Mouse (Mus musculus): ENCODE measurements around the gene Ptprd. TPM values are rescaled to one million over a fixed set of nuclear protein-coding genes. Genes with fewer than 3 reads are reported as not detected.
"Not testable (repeated sequence)": the region's sequence is repeated elsewhere in the genome, so short reads cannot be mapped to it uniquely, and the experiment has no call there.

The Ptprd gene
- polyA plus RNA-seq, 1 experiment = 0.15 TPM

GRCm38 (mm10) chr4:76044802-76045201, 2167.0 kb downstream of the Ptprd start:
- 86% methylated on average over 1 of the region's 1 CpGs for WGBS
- TF ChIP-seq CTCF (IDR thresholded peaks at IDR 0.05; ENCODE audit: extremely low read depth, insufficient read depth, insufficient read length, insufficient replicate concordance) = no peak
- Histone ChIP-seq H3K4me3 (ENCODE audit: extremely low read depth, insufficient read depth, insufficient read length) (no peak overlapping the region), H3K27me3 (ENCODE audit: control insufficient read depth, insufficient read depth, low read length) (no peaks in the 10 kb centered on the region), H3K36me3 (ENCODE audit: control insufficient read depth, insufficient read depth, low read length) (no peaks in the 10 kb centered on the region), H3K27ac (ENCODE audit: insufficient read depth, low read length) (no peak overlapping the region), H3K4me1 (ENCODE audit: control insufficient read depth, insufficient read depth, insufficient read length) (no peaks in the 10 kb centered on the region)
- DNase-seq (ENCODE audit: low read depth in 1 of 2, low spot score in 2 of 2) = no peak

- not testable (repeated sequence) for DNase-seq (ENCODE audit: low read depth in 1 of 2, low spot score in 2 of 2); H3K27me3 ChIP-seq (ENCODE audit: control insufficient read depth, insufficient read depth, low read length); H3K4me3 ChIP-seq (ENCODE audit: extremely low read depth, insufficient read depth, insufficient read length); H3K27ac ChIP-seq (ENCODE audit: insufficient read depth, low read length); H3K4me1 ChIP-seq (ENCODE audit: control insufficient read depth, insufficient read depth, insufficient read length); H3K36me3 ChIP-seq (ENCODE audit: control insufficient read depth, insufficient read depth, low read length)
- 80% methylated on average over 4 of the region's 4 CpGs for WGBS
These were observed 2174.6 kb downstream of the Ptprd start for GRCm38 (mm10) chr4:76037178-76037577.

- Histone ChIP-seq H3K27ac (ENCODE audit: insufficient read depth, low read length) (no peak overlapping the region), H3K4me1 (ENCODE audit: control insufficient read depth, insufficient read depth, insufficient read length) (no peaks in the 10 kb centered on the region), H3K4me3 (ENCODE audit: extremely low read depth, insufficient read depth, insufficient read length) (no peak overlapping the region), H3K36me3 (ENCODE audit: control insufficient read depth, insufficient read depth, low read length) (no peaks in the 10 kb centered on the region), H3K27me3 (ENCODE audit: control insufficient read depth, insufficient read depth, low read length) (no peaks in the 10 kb centered on the region)
- 89% methylated on average over 8 of the region's 8 CpGs for WGBS
- DNase-seq (ENCODE audit: low read depth in 1 of 2, low spot score in 2 of 2) = no peak
- TF ChIP-seq POLR2A (IDR thresholded peaks at IDR 0.05; ENCODE audit: low read depth, low read length) (no peak), CTCF (IDR thresholded peaks at IDR 0.05; ENCODE audit: extremely low read depth, insufficient read depth, insufficient read length, insufficient replicate concordance) (no peak)
These were observed 2186.0 kb downstream of the Ptprd start for GRCm38 (mm10) chr4:76025571-76026325.

GRCm38 (mm10) chr4:76024502-76024821, 2187.3 kb downstream of the Ptprd start:
- no peaks in the 10 kb centered on the region for H3K36me3 ChIP-seq (ENCODE audit: control insufficient read depth, insufficient read depth, low read length)
- no peak overlapping the region for H3K27ac ChIP-seq (ENCODE audit: insufficient read depth, low read length)
- WGBS = 79% methylated on average over 3 of the region's 3 CpGs
- H3K4me1 ChIP-seq (ENCODE audit: control insufficient read depth, insufficient read depth, insufficient read length) = no peaks in the 10 kb centered on the region
- DNase-seq (ENCODE audit: low read depth in 1 of 2, low spot score in 2 of 2) = no peak
- H3K4me3 ChIP-seq (ENCODE audit: extremely low read depth, insufficient read depth, insufficient read length) = no peak overlapping the region
- TF ChIP-seq CTCF (IDR thresholded peaks at IDR 0.05; ENCODE audit: extremely low read depth, insufficient read depth, insufficient read length, insufficient replicate concordance) = no peak
- no peak for TF ChIP-seq POLR2A (IDR thresholded peaks at IDR 0.05; ENCODE audit: low read depth, low read length)
- H3K27me3 ChIP-seq (ENCODE audit: control insufficient read depth, insufficient read depth, low read length) = no peaks in the 10 kb centered on the region

- no peaks in the 10 kb centered on the region for H3K36me3 ChIP-seq (ENCODE audit: control insufficient read depth, insufficient read depth, low read length)
- WGBS = 88% methylated on average over 13 of the region's 13 CpGs
- TF ChIP-seq POLR2A (IDR thresholded peaks at IDR 0.05; ENCODE audit: low read depth, low read length) (no peak), CTCF (IDR thresholded peaks at IDR 0.05; ENCODE audit: extremely low read depth, insufficient read depth, insufficient read length, insufficient replicate concordance) (no peak)
These were observed 2187.8 kb downstream of the Ptprd start for GRCm38 (mm10) chr4:76023756-76024501.

GRCm38 (mm10) chr4:76021670-76022069, 2190.1 kb downstream of the Ptprd start:
- no peak for TF ChIP-seq CTCF (IDR thresholded peaks at IDR 0.05; ENCODE audit: extremely low read depth, insufficient read depth, insufficient read length, insufficient replicate concordance)
- no peak for TF ChIP-seq POLR2A (IDR thresholded peaks at IDR 0.05; ENCODE audit: low read depth, low read length)
- Histone ChIP-seq H3K4me3 (ENCODE audit: extremely low read depth, insufficient read depth, insufficient read length) (no peak overlapping the region), H3K36me3 (ENCODE audit: control insufficient read depth, insufficient read depth, low read length) (no peaks in the 10 kb centered on the region), H3K27ac (ENCODE audit: insufficient read depth, low read length) (no peak overlapping the region), H3K4me1 (ENCODE audit: control insufficient read depth, insufficient read depth, insufficient read length) (no peaks in the 10 kb centered on the region), H3K27me3 (ENCODE audit: control insufficient read depth, insufficient read depth, low read length) (no peaks in the 10 kb centered on the region)
- DNase-seq (ENCODE audit: low read depth in 1 of 2, low spot score in 2 of 2) = no peak
- 88% methylated on average over 4 of the region's 4 CpGs for WGBS

More at GRCm38 (mm10) chr4:76023756-76024501, 2187.8 kb downstream of the Ptprd start:
- H3K4me1 ChIP-seq (ENCODE audit: control insufficient read depth, insufficient read depth, insufficient read length) = no peaks in the 10 kb centered on the region
- no peak for DNase-seq (ENCODE audit: low read depth in 1 of 2, low spot score in 2 of 2)
- no peaks in the 10 kb centered on the region for H3K27me3 ChIP-seq (ENCODE audit: control insufficient read depth, insufficient read depth, low read length)
- H3K4me3 ChIP-seq (ENCODE audit: extremely low read depth, insufficient read depth, insufficient read length) = no peak overlapping the region
- H3K27ac ChIP-seq (ENCODE audit: insufficient read depth, low read length) = no peak overlapping the region

- Histone ChIP-seq H3K27me3 (ENCODE audit: control insufficient read depth, insufficient read depth, low read length) (no peaks in the 10 kb centered on the region), H3K27ac (ENCODE audit: insufficient read depth, low read length) (no peak overlapping the region), H3K4me1 (ENCODE audit: control insufficient read depth, insufficient read depth, insufficient read length) (no peaks in the 10 kb centered on the region), H3K4me3 (ENCODE audit: extremely low read depth, insufficient read depth, insufficient read length) (no peak overlapping the region), H3K36me3 (ENCODE audit: control insufficient read depth, insufficient read depth, low read length) (no peaks in the 10 kb centered on the region)
- WGBS = 90% methylated on average over 3 of the region's 3 CpGs
- DNase-seq (ENCODE audit: low read depth in 1 of 2, low spot score in 2 of 2) = no peak
- TF ChIP-seq CTCF (IDR thresholded peaks at IDR 0.05; ENCODE audit: extremely low read depth, insufficient read depth, insufficient read length, insufficient replicate concordance) = no peak
- no peak for TF ChIP-seq POLR2A (IDR thresholded peaks at IDR 0.05; ENCODE audit: low read depth, low read length)
These were observed 2196.7 kb downstream of the Ptprd start for GRCm38 (mm10) chr4:76015026-76015425.
